Mouse (Mus musculus) lung, adult 2 months (tissue): ENCODE data around the gene Calm2.

ENCODE experiments used
- CTCF ChIP-seq: fragments of 200-500 bp; IDR thresholded peaks from 2 replicates; pipeline ENCODE4 v1.5.1; 2011; ENCODE audit warnings: mild to moderate bottlenecking, low read length, control low read depth; ENCODE audit not compliant: insufficient read depth
- POLR2A ChIP-seq: fragments of 200-500 bp; IDR thresholded peaks from 2 replicates; pipeline ENCODE4 v1.6.1; 2011; ENCODE audit warnings: low read depth, mild to moderate bottlenecking, control low read depth, low read length, borderline replicate concordance; ENCODE audit errors: extremely low read depth

DNA sequence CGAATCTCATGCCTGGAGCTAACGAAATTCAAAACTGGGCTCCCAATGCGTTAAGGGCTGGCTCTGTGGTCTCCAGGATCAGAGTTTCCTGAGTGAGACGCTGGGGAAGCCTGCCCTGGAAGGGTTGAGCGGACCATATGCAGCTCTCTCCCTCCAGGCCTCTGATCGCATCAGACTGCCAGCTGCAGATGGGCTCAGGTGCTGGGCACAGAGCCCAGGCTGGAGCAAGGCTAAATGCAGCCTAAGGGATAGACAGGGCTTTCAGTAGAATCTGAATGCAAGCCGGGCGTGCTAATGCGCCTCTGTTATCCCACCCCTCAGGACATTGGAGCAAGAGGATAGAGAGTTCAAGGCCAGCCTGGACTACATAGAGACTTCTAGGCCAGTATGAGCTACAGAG lies 31.8 kb upstream of the Calm2 start:
- TF ChIP-seq CTCF = no peak
- TF ChIP-seq POLR2A = no peak
